Mouse (Mus musculus) heart, adult 2 months (tissue): ENCODE data around the gene 3110021N24Rik. TPM values are rescaled to one million over a fixed set of nuclear protein-coding genes. Genes with fewer than 3 reads are reported as not detected.

Source experiments
- DNase-seq, 2 experiments: peaks; one replicate each; pipeline ENCODE4 v3.0.0; 2021
- H3K27ac ChIP-seq: fragments of 200-600 bp; 2 replicates; pipeline ENCODE4 v1.8.1; 2022
- H3K27me3 ChIP-seq: fragments of 200-500 bp; 2 replicates; pipeline ENCODE4 v1.6.1; 2012; ENCODE audit warnings: mild to moderate bottlenecking, low read length, inconsistent platforms, mixed read lengths; ENCODE audit not compliant: control insufficient read depth, insufficient read depth
- H3K36me3 ChIP-seq: fragments of 200-500 bp; 2 replicates; pipeline ENCODE4 v1.6.1; 2012; ENCODE audit warnings: low read length, inconsistent platforms; ENCODE audit not compliant: control insufficient read depth, insufficient read depth
- H3K4me1 ChIP-seq: fragments of 200-500 bp; 2 replicates; pipeline ENCODE4 v1.6.1; 2011; ENCODE audit warnings: low read length; ENCODE audit not compliant: control insufficient read depth, insufficient read depth
- H3K4me3 ChIP-seq: fragments of 200-600 bp; 2 replicates; pipeline ENCODE4 v1.8.1; 2022
- H3K79me2 ChIP-seq: fragments of 200-500 bp; replicated peaks from 2 replicates; pipeline ENCODE4 v1.6.1; 2012; ENCODE audit warnings: mild to moderate bottlenecking, inconsistent platforms, low read length, moderate library complexity, mixed read lengths; ENCODE audit not compliant: control insufficient read depth, insufficient read depth
- H3K9ac ChIP-seq: fragments of 200-500 bp; 2 replicates; pipeline ENCODE4 v1.6.1; 2012; ENCODE audit warnings: low read depth, mild to moderate bottlenecking, control low read depth, inconsistent platforms, low read length, mixed read lengths
- CTCF ChIP-seq: fragments of 200-600 bp; IDR thresholded peaks from 2 replicates; pipeline ENCODE4 v1.8.1; 2022; ENCODE audit warnings: antibody characterized with exemption, mild to moderate bottlenecking, moderate library complexity
- EP300 ChIP-seq: fragments of 200-500 bp; IDR thresholded peaks from 2 replicates; pipeline ENCODE4 v1.6.1; 2011; ENCODE audit warnings: low read depth, low read length, control low read depth; ENCODE audit not compliant: insufficient read depth
- POLR2A ChIP-seq: fragments of 200-500 bp; IDR thresholded peaks from 2 replicates; pipeline ENCODE4 v1.6.1; 2011; ENCODE audit warnings: mild to moderate bottlenecking, low read depth, low read length, control low read depth; ENCODE audit not compliant: insufficient read depth
- WGBS: fragments of 180-500 bp; shearing (Covaris S2); methylation state at CpG from one replicate; pipeline ENCODE4 v1.1.7; 2018; 5-methylcytosine and 5-hydroxymethylcytosine counted together
- intact Hi-C: fragments of 180-260 bp; cut with DNase I; formaldehyde crosslinking; loops from one replicate; pipeline ENCODE4 v1.15.1; 2025
- polyA plus RNA-seq: library from polyadenylated mRNA; depleted of rRNA; stranded (reverse); fragments of >200 nt; gene quantifications from 2 replicates; pipeline ENCODE4 v1.2.3, GENCODE M21; 2012
- total RNA-seq, 2 experiments: library from RNA; stranded (reverse); gene quantifications; 2 replicates each; pipeline ENCODE4 v1.2.3; 2021

The 3110021N24Rik gene
- total and polyA plus RNA-seq, 3 experiments, result 0.10 to 0.36 (median 0.26) TPM

DNA sequence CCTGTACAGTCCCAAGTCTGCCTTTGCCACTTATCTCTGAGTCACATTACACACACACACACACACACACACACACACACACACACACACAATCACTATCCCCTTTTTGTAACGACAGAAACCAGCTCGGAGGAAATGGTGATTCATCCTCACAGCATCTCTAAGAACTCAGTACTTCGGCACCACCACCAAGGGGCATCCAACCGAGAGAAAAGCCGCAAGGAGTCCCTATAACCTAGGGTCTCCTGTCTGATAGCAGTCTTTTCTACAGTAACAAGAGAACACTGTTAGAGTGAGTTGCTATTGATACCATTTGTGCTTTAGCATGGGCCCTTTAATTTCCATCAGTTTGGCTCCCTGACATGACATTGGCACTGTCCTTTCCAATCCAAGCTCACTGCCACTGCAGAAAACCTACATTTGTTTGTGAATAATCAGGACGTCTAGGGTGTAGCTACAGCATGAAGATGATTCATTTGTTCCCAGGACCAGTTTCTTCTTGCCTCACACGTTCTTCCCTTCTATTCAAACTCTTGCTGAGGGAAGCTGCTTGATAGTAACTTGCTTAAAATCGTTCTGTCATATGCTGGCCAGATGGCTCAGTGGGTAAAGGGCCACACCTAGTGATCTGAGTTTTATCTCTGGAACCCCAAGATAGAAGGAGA lies 63.1 kb downstream of the 3110021N24Rik start:
- H3K36me3 ChIP-seq, result peaks cover 5% of the 10 kb centered on the region; the same call in 1 of the 2 replicates
- no peak overlapping the region for H3K27ac ChIP-seq
- no peak overlapping the region for H3K9ac ChIP-seq
- no peaks in the 10 kb centered on the region; the same call in none of the 2 replicates for H3K4me1 ChIP-seq
- no peaks in the 10 kb centered on the region for H3K27me3 ChIP-seq
- intact Hi-C loops, result loop anchor here (5.0 kb wide), 1 partner anchor 85 kb away; no protein-coding TSS in a partner anchor
- WGBS, result 25% methylated on average over 8 of the region's 8 CpGs
- no peak for DNase-seq
- no peak for TF ChIP-seq CTCF
- no peak overlapping the region for H3K4me3 ChIP-seq
- no peaks in the 10 kb centered on the region; the same call in 1 of the 2 replicates for H3K79me2 ChIP-seq

DNA sequence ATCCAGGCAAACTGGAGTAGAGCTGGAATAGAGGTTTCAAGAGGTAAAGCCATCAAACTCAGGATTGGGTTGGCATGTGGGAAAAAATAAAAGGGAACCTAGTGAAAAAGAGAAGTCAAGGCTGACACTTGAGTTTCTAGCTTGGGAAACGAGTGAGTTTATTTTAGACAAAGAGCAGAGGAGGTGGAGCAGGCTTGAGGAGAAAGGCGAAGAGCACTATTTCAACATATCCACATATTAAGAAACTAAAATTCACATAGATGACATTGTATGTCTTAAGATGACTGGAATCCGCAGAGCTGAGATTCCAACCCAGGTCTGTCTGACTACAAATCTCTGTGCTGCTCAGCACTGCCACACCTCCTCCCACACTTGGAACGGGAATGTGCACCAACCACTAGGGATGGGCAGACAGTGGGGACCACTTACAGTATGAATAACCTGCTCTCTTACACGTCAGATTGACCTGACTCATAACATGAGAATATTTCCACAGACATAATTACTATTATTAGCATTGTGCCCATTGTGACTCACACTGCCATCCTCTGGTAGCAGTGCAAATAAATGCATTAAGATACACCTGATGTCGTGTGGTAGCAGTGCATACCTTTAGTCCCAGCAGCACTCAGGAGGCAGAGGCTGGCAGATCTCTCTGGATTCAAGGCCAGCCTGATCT lies 69.9 kb downstream of the 3110021N24Rik start:
- Histone ChIP-seq H3K36me3 (no peaks in the 10 kb centered on the region), H3K4me3 (no peak overlapping the region), H3K79me2 (no peaks in the 10 kb centered on the region), H3K9ac (no peak overlapping the region), H3K4me1 (no peaks in the 10 kb centered on the region), H3K27ac (no peak overlapping the region), H3K27me3 (no peaks in the 10 kb centered on the region)
- intact Hi-C loops, result no loop called here
- DNase-seq, result no peak
- WGBS, result 61% methylated on average over 6 of the region's 6 CpGs
- TF ChIP-seq EP300 (no peak), CTCF (peak; percentile 34), POLR2A (no peak)

DNA sequence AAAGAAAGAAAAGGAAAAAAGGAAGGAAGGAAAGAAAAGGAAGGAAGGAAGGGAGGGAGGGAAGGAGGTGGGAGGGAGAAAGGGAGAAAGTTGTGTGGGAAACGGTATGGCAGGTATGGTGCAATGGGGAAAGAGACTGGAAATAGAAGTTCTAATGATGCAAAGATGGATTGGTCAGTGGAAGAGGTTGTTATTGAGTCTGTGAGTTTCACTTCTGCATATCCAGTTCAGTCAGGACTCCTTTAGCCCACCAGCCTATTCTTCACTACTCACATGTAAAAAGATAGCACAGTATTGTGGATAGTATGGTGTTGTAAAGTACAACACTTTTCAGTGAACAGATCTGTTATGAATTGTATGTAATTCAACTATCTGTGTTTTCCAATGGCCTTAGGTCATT lies 71.1 kb downstream of the 3110021N24Rik start:
- WGBS, result 50% methylated on average over 1 of the region's 1 CpGs
- Histone ChIP-seq H3K27me3 (no peaks in the 10 kb centered on the region), H3K79me2 (no peaks in the 10 kb centered on the region), H3K27ac (no peak overlapping the region), H3K4me1 (no peaks in the 10 kb centered on the region), H3K36me3 (no peaks in the 10 kb centered on the region), H3K4me3 (no peak overlapping the region), H3K9ac (no peak overlapping the region)
- TF ChIP-seq EP300 (no peak), POLR2A (no peak), CTCF (no peak)
- no peak for DNase-seq
- intact Hi-C loops, result no loop called here

DNA sequence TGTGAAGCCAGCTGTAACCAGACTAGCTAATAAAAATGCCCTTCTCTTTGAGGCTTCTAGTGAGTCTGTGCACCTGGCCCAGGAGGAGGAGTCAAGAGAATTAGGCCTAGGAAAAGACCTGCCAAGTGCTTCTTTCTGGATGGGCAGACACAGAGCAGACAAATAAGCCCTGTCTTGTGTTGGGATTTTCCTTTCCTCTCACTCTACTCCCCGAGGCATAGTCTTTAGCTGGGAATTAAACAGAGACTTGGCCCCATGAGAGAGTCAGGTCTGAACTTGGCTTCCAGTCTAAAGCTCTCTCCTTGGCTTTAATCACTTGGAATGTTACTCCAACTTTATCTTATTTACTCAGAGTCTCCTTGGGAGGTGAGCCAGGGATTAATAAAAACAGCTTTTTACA lies 74.5 kb downstream of the 3110021N24Rik start:
- Histone ChIP-seq H3K36me3 (peaks cover 7% of the 10 kb centered on the region), H3K27me3 (no peaks in the 10 kb centered on the region), H3K79me2 (no peaks in the 10 kb centered on the region), H3K4me1 (peaks cover 6% of the 10 kb centered on the region), H3K4me3 (no peak overlapping the region), H3K27ac (no peak overlapping the region), H3K9ac (no peak overlapping the region)
- DNase-seq, result no peak
- intact Hi-C loops, result no loop called here
- TF ChIP-seq POLR2A (no peak), CTCF (no peak), EP300 (no peak)
- WGBS, result 30% methylated on average over 1 of the region's 1 CpGs

DNA sequence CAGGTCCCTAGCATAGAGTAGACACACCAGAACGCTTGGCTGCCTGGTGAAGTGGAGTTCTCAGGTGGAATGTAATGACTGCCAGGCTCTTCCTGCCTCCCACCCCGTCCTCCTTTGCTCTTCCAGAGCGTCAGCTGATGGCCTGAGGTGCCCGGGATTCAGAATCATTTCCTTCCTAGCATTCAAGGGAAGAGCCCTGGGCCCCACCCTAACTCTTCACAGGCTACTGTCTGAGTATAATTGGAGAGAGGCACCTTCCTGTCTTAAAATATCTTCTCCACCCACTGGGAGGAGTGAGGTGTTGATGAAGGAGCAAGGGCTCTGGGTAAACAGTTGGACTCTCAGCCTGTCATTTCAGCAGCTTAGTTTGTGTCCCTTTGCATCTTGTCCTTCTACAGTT lies 77.3 kb downstream of the 3110021N24Rik start:
- DNase-seq, result peak in 1 of 2 experiments; percentile 21
- peak overlapping the region; percentile 36 for H3K27ac ChIP-seq

DNA sequence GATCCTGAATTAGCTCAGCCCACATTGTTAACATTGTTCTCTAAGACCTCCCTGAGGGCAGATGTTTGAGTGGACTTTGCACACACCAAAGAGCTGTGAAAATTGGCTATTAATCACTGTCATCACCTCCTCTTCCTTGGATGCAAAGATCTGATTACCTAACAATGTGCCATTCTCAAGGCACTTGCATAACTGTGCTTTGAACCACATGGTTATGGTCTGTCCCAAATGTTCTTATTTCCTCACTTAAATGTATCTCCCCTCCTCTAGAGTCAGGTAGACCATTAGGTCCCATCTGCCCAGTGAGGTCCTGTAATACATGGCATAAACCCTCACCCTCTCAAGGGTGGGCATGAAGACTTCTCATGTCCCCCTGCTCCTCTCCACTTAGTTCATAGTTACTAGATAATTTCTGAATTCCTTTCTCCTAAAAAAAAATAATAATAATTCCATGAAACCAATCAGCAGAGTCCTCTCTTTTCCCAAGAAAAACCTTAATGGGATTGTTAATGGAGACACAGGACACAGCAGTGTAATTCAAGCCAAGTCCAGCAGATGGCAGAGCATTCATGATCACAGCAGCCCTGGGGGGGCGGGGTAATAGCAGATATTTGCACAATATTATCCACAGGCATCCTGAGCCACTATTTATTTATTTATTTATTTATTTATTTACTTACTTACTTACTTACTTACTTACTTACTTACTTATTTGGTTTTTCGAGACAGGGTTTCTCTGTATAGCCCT lies 78.8 kb downstream of the 3110021N24Rik start:
- peak; percentile 69 to 80 for DNase-seq
- Histone ChIP-seq H3K4me1 (peaks cover 7% of the 10 kb centered on the region), H3K36me3 (peaks cover 7% of the 10 kb centered on the region), H3K4me3 (no peak overlapping the region), H3K79me2 (no peaks in the 10 kb centered on the region), H3K27me3 (no peaks in the 10 kb centered on the region), H3K9ac (no peak overlapping the region), H3K27ac (no peak overlapping the region)
- TF ChIP-seq EP300, result peak; percentile 68; the same call in 1 of the 2 replicates
- TF ChIP-seq CTCF, result peak; percentile 87
- TF ChIP-seq POLR2A, result no peak
- intact Hi-C loops, result loop anchor here (1.0 to 5.0 kb wide), 3 partner anchors 49 to 178 kb away; partner anchors contain the start of genes A730015C16Rik and Kti12
- WGBS, result 43% methylated on average over 2 of the region's 2 CpGs

More for the DNA sequence above, 77.3 kb downstream of the 3110021N24Rik start:
- TF ChIP-seq POLR2A (0 out of 2 replicates have a peak, but pooled peaks have one; percentile 25), CTCF (no peak), EP300 (0 out of 2 replicates have a peak, but pooled peaks have one; percentile 16)
- Histone ChIP-seq H3K4me3 (no peak overlapping the region), H3K79me2 (no peaks in the 10 kb centered on the region), H3K27me3 (no peaks in the 10 kb centered on the region), H3K9ac (no peak overlapping the region), H3K36me3 (peaks cover 7% of the 10 kb centered on the region), H3K4me1 (peaks cover 6% of the 10 kb centered on the region)
- WGBS, result 29% methylated on average over 4 of the region's 4 CpGs
- intact Hi-C loops, result loop anchor here (5.0 kb wide), 2 partner anchors 51 to 99 kb away; partner anchors contain the start of genes A730015C16Rik and Kti12
